ENCODE assay signal across 16 mouse cellular contexts in genomic region chr16:63816672-63817071, GRCm38 (mm10). TPM values are rescaled to one million over a fixed set of nuclear protein-coding genes. Genes with fewer than 3 reads are reported as not detected.
DNase-seq lines count a peak whose midpoint lies in the region; ATAC-seq and TF ChIP-seq lines count a peak whose summit lies in the region.
"Had no signal": no experiment of that assay in that cellular context is flagged by ENCODE, and none has a peak within 500 bp of the region (broad histone marks: within the 10 kb centered on the region; RNA-seq: fewer than 3 reads in every experiment).

No protein-coding gene starts in this region.

- H3K4me2 ChIP-seq in forebrain, embryonic 12.5 days: no peak overlapping the region
- no peak overlapping the region for H3K4me2 ChIP-seq in forebrain, postnatal 0 days (ENCODE audit: low read depth)
- 0 out of 2 replicates have a peak overlapping the region, but pooled peaks have one; percentile 3 for H3K4me2 ChIP-seq in forebrain, embryonic 14.5 days (ENCODE audit: low read length)
- H3K4me2 ChIP-seq in lung, postnatal 0 days (replicated peaks; ENCODE audit: low read depth, low read length): no peak overlapping the region
- H3K4me2 ChIP-seq: liver, embryonic 12.5 days had no signal

- H3K27me3 ChIP-seq in forebrain, embryonic 12.5 days: no peaks in the 10 kb centered on the region
- no peaks in the 10 kb centered on the region for H3K27me3 ChIP-seq in forebrain, postnatal 0 days (ENCODE audit: insufficient read depth, low read length)
- H3K27me3 ChIP-seq in forebrain, embryonic 14.5 days (replicated peaks; ENCODE audit: control insufficient read depth, insufficient read depth, low read length): no peaks in the 10 kb centered on the region
- H3K27me3 ChIP-seq in lung, postnatal 0 days (replicated peaks; ENCODE audit: insufficient read depth, low read length): no peaks in the 10 kb centered on the region
- H3K27me3 ChIP-seq: liver, embryonic 12.5 days; neural tube, embryonic 15.5 days had no signal

- DNase-seq in forebrain, postnatal 0 days: no peak
- DNase-seq in layer of hippocampus, adult 2 months (ENCODE audit: low spot score in 2 of 2): peak in 1 of 2 experiments; percentile 22
- no peak for DNase-seq in layer of hippocampus, adult 9-10 months (ENCODE audit: low spot score)
- peak; percentile 84 for DNase-seq in cerebellum, adult 11-12 months
- DNase-seq in forebrain, embryonic 14.5 days (ENCODE audit: low spot score): peak; percentile 62
- no peak for DNase-seq in lung, postnatal 0 days (ENCODE audit: low spot score)
- no peak for DNase-seq in gastrocnemius, postnatal 25 days
- DNase-seq: adrenal gland, postnatal 25 days; kidney, adult 2 months; lung, postnatal 14 days; right cerebral cortex, postnatal 14 days had no signal

- no peak for ATAC-seq in forebrain, embryonic 12.5 days (ENCODE audit: low FRiP score)
- ATAC-seq in forebrain, postnatal 0 days: no peak
- ATAC-seq in forebrain, embryonic 14.5 days: peak; percentile 51
- ATAC-seq in lung, postnatal 0 days: no peak
- ATAC-seq: liver, embryonic 12.5 days had no signal

- no peak for TF ChIP-seq EP300 in lung, postnatal 0 days (IDR thresholded peaks at IDR 0.05)

- no peak overlapping the region for H3K4me3 ChIP-seq in forebrain, embryonic 12.5 days (replicated peaks)
- no peak overlapping the region for H3K4me3 ChIP-seq in forebrain, postnatal 0 days (ENCODE audit: low read depth, low read length)
- no peak overlapping the region for H3K4me3 ChIP-seq in layer of hippocampus, adult 2 months
- no peak overlapping the region for H3K4me3 ChIP-seq in forebrain, embryonic 14.5 days (ENCODE audit: low read depth, low read length)
- H3K4me3 ChIP-seq in lung, postnatal 0 days (ENCODE audit: low read depth, low read length): no peak overlapping the region
- H3K4me3 ChIP-seq: liver, embryonic 12.5 days; neural tube, embryonic 15.5 days had no signal

- 27% methylated on average over 1 of the region's 1 CpGs for WGBS in forebrain, embryonic 12.5 days
- WGBS in forebrain, postnatal 0 days: 6% methylated on average over 1 of the region's 1 CpGs
- 0% methylated on average over 1 of the region's 1 CpGs for WGBS in forebrain, embryonic 14.5 days
- WGBS in lung, postnatal 0 days: 29% methylated on average over 1 of the region's 1 CpGs

- peak overlapping the region; percentile 63; the same call in 1 of the 2 replicates for H3K27ac ChIP-seq in forebrain, embryonic 12.5 days
- H3K27ac ChIP-seq in forebrain, postnatal 0 days (ENCODE audit: low read depth, low read length): no peak overlapping the region
- H3K27ac ChIP-seq in layer of hippocampus, adult 2 months: peak overlapping the region; percentile 73
- H3K27ac ChIP-seq in forebrain, embryonic 14.5 days (ENCODE audit: low read depth, low read length): 0 out of 2 replicates have a peak overlapping the region, but pooled peaks have one; percentile 59
- no peak overlapping the region for H3K27ac ChIP-seq in lung, postnatal 0 days (ENCODE audit: low read length)
- H3K27ac ChIP-seq: liver, embryonic 12.5 days had no signal

- no peaks in the 10 kb centered on the region for H3K9me3 ChIP-seq in forebrain, embryonic 12.5 days
- H3K9me3 ChIP-seq in forebrain, postnatal 0 days (ENCODE audit: low read length): no peaks in the 10 kb centered on the region
- H3K9me3 ChIP-seq in forebrain, embryonic 14.5 days (replicated peaks; ENCODE audit: control insufficient read depth, low read length): no peaks in the 10 kb centered on the region
- no peaks in the 10 kb centered on the region for H3K9me3 ChIP-seq in lung, postnatal 0 days (ENCODE audit: low read length)
- H3K9me3 ChIP-seq: liver, embryonic 12.5 days; neural tube, embryonic 15.5 days had no signal

- peaks cover 12% of the 10 kb centered on the region for H3K4me1 ChIP-seq in forebrain, embryonic 12.5 days
- H3K4me1 ChIP-seq in forebrain, postnatal 0 days (ENCODE audit: insufficient read depth): no peaks in the 10 kb centered on the region
- peaks cover 15% of the 10 kb centered on the region for H3K4me1 ChIP-seq in forebrain, embryonic 14.5 days (ENCODE audit: control insufficient read depth, insufficient read depth, low read length)
- H3K4me1 ChIP-seq in lung, postnatal 0 days (ENCODE audit: insufficient read depth, low read depth, low read length): no peaks in the 10 kb centered on the region
- H3K4me1 ChIP-seq: liver, embryonic 12.5 days had no signal

- H3K9ac ChIP-seq in forebrain, embryonic 12.5 days: no peak overlapping the region
- no peak overlapping the region for H3K9ac ChIP-seq in forebrain, postnatal 0 days
- H3K9ac ChIP-seq in forebrain, embryonic 14.5 days (ENCODE audit: low read length): no peak overlapping the region
- no peak overlapping the region for H3K9ac ChIP-seq in lung, postnatal 0 days (replicated peaks; ENCODE audit: low read depth)
- H3K9ac ChIP-seq: liver, embryonic 12.5 days; neural tube, embryonic 15.5 days had no signal

- no peak for TF ChIP-seq CTCF in forebrain, postnatal 0 days (IDR thresholded peaks at IDR 0.05; ENCODE audit: low read depth)
- TF ChIP-seq CTCF in layer of hippocampus, adult 2 months (conservative IDR thresholded peaks at IDR 0.05): no peak
- TF ChIP-seq CTCF in lung, postnatal 0 days (IDR thresholded peaks at IDR 0.05): no peak

- no peaks in the 10 kb centered on the region for H3K36me3 ChIP-seq in forebrain, embryonic 12.5 days (replicated peaks)
- H3K36me3 ChIP-seq in forebrain, postnatal 0 days (ENCODE audit: insufficient read depth): no peaks in the 10 kb centered on the region
- H3K36me3 ChIP-seq in forebrain, embryonic 14.5 days (ENCODE audit: control insufficient read depth, insufficient read depth, low read length): no peaks in the 10 kb centered on the region
- no peaks in the 10 kb centered on the region for H3K36me3 ChIP-seq in lung, postnatal 0 days (ENCODE audit: insufficient read depth, low read length)
- H3K36me3 ChIP-seq: liver, embryonic 12.5 days; neural tube, embryonic 15.5 days had no signal

RNA-seq across cellular contexts. Expression of gene Epha3, which starts 47.3 kb away (rescaled TPM):
- 77.3 and 86.8 TPM in 2 replicates for polyA plus RNA-seq in forebrain, embryonic 12.5 days (2016; fragmentation: Nextera tagmentation; extraction: Ambion mirVana)
- 47.1 and 48.3 TPM in 2 replicates for total RNA-seq in forebrain, postnatal 0 days (2014; rRNA removed)
- 18.9 and 25.4 TPM in 2 replicates for polyA plus RNA-seq in forebrain, postnatal 0 days (2015; fragmentation: Nextera tagmentation; extraction: Ambion mirVana)
- 10 to 100 TPM; 17.5 to 17.6 TPM for total RNA-seq in layer of hippocampus, adult 2 months (2021)
- polyA plus RNA-seq in forebrain, embryonic 14.5 days (2014; fragmentation: Nextera tagmentation; extraction: Ambion mirVana): 68.7 and 73.0 TPM in 2 replicates
- 14.0 and 16.3 TPM in 2 replicates for polyA plus RNA-seq in lung, postnatal 0 days (2015; fragmentation: Nextera tagmentation; extraction: Ambion mirVana)
- total RNA-seq in gastrocnemius, postnatal 25 days (2021): under 1 TPM; 0.59 to 0.67 TPM
- total RNA-seq: common myeloid progenitor, adult 5-6 weeks; monocyte, adult 5-6 weeks had no signal

Comparison
In these comparisons a context has a peak if more than half of its experiments do, and no peak if none do; other contexts are left out.
1. H3K27ac ChIP-seq: peak in forebrain, embryonic 12.5 days (single experiment), layer of hippocampus, adult 2 months (single experiment) and forebrain, embryonic 14.5 days (single experiment); none in forebrain, postnatal 0 days (single experiment) and lung, postnatal 0 days (single experiment).
2. DNase-seq: peak in cerebellum, adult 11-12 months (single experiment) and forebrain, embryonic 14.5 days (single experiment); none in forebrain, postnatal 0 days (single experiment), layer of hippocampus, adult 9-10 months (single experiment), lung, postnatal 0 days (single experiment) and gastrocnemius, postnatal 25 days (single experiment).